Mouse (Mus musculus) hindlimb bud, embryonic 11.5 days (tissue): ENCODE data around the gene Col25a1.

Source experiments
- DNase-seq: peaks from one replicate; pipeline ENCODE4 v3.0.0-alpha.2; 2012; ENCODE audit warnings: low read depth, low spot score; ENCODE audit errors: extremely low spot score

The Col25a1 gene

DNA sequence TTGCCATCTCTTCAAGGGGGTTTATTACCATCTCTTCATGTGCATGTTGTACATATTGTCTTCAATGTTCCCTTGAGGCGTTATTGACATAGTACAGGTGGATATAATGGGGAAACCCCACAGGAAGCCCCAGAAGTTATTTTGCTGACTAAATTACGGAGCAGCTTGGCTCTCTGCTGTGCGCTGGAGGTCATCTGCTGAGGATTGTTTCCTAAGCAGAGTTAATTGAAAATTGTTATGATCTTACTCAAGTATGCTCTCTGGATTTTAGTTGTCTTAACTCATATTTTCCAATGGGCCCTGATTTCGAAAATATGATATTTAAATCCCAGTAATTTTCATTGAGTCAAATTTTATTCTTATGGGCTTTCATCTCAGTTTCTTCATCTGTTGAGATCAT lies 178.0 kb downstream of the Col25a1 start:
- no peak for DNase-seq

DNA sequence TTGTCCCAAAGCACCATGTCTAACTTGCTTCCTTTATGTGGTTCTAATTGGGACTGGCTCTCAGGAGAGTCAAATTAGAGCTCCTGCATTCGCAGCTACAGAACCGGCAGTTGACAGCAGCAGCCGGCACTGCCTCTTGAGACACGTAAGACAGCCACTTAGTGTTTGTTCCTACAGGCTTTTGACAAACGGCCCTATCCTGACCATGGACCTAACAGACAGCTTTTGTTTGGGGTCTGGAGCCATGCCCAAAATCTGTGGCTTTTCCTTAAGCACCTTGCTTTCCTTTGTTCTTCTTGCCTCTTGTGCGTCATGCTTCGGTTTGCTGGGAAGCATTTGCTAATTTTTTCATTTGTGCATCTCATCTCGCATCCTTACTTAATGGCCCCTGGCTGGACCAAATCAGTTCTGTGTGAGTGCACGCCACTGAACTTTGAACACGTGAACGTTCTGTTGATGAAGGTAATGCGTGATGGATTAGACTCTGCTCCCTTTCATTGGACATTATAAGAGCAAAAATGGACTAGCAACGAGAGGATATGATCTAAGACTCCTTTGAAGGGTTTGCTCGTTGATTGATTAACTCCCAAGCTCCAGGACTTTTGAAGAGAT lies 179.5 kb downstream of the Col25a1 start:
- DNase-seq, result no peak

- DNase-seq, result no peak
Observed at GRCm38 (mm10) chr3:130313246-130313645, 181.9 kb downstream of the Col25a1 start.

DNA sequence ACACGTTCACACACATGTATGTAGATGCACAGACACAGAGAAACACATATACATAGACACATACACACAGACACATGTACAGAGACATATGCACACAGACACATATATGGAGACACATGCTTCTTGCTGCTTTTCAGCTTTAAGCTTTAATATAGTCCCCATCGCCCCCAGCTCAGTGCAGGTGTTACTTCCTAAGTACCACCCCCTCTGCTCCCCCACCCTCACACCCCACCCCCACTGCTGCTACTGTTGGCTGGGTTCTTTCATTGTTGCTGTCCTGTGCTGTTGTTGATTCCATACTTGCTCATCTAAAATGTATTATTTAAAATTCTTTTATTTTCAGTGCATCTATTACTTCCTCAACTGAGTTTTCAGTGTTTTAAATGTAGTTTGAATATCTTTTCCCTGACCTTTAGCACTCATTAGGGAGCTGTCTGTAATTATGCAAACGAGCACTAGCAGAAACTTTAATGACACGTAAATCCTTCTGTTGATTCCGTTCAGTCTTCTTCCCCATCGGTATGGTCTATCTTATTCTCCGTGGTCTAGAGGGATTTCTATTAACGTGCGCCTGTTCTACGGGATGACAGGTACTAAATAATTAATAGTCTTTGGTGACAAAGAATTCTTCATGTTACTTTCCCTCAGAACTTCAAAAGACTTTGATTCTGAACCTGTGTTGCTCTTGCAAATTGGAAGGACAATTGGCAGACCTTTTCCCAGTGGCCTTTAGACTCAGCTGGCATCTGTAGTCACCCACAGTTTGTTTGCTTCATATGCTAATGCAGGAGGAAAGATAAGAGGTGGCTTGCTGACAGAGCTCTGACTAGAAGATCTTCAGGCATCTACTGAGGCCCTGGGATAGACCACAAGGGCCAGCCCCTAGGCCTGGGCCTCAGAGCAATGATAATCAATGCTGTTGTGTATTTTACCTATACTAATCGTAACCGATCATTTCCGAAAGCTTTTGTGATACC lies 196.0 kb downstream of the Col25a1 start:
- no peak for DNase-seq

DNA sequence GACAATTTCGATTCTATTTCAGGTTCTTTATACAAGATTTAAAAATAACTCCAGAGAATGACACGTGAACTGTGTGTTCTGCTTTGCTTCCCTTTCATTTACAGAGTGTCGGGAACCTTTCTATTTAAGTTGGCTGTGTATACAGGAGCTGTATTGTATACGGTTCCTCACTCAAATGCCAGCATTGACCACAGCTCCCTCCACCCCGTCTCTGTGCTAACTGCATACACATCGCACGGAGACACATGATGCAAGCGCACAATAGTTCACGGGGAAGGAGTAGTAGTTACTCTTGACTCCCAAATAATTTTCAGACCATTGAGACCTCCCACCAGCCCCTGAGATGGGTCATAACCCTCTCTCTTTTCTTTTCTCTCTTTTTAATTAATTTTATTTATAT lies 197.6 kb downstream of the Col25a1 start:
- DNase-seq, result no peak

DNA sequence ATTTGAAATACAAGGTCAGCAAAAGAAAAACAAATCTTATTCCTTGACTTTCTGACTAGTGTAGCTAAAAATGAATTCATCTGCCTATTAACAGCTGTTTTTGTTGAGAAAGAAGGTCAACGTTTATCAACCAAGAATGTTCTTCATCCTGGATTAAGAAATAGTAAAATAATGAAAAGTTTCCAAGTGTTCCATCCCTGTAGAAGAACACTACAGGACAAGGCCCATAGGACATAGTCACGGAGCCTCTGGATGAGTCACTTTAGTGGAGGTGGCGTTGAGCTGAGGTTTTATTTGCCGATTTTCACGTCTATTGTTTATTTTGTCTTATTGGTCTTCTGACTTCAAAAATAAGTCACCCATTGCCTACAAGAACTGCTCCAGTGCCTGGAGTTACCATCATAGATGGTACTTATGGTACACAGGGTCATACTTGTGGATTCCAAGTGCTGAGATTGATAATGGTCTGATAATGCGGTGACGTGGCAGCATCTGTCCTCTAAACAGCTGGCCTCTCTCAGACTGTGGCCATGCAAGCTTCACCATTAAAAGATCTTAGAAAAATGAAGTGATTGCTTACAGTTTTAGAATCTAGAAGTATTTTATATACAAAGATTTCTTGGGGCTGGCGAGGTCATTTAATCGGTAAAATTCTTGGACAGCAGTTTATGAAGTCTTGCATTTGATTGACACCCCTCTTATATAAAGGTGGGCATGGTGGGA lies 198.7 kb downstream of the Col25a1 start:
- DNase-seq, result no peak

DNA sequence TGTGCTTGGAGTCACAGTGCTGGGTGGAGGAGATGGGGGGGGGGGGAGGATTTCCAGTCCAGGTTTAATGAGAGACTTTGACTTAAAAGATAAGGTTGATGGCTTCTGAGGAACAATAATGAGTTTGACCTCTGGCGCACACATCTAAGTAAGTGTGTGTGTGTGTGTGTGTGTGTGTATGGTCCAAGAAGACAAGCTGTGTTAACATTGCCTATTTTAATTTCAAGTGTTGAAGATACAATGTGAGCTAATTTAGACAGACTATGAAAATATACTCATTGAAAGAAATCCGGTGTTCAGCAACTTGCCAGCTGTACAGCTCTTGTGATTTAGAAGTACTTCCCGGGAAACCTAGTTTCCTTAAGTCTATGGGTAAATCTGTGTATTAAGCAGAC lies 199.3 kb downstream of the Col25a1 start:
- no peak for DNase-seq

DNA sequence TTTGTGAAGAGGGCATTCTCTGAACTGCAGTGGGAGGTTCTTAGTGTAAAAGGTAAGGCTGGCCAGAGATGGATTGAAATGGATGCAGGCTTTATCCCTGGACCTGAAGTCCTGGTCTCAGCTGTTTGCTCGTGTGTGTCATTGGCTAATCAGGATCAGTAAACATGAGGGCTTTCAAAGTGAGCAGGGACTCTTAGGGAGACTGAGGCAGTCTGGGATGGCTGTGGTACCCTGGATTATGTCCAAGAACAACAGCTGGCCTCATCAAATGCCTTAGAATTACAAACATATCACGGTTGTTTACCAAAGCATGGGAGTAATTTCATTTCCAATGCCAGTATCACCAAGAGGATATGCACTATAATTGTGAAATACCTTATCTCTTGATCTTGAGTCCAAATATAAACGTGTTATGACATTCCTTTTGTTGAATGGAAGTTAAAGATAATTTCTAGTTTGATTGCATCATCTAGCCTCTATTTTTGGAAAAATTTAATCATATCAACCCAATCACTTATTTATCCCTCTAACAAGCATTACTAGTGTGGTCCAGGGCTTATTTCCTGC lies 201.1 kb downstream of the Col25a1 start:
- DNase-seq, result no peak

GRCm38 (mm10) chr3:130337857-130338256 lies 206.6 kb downstream of the Col25a1 start:
- DNase-seq, result no peak

DNA sequence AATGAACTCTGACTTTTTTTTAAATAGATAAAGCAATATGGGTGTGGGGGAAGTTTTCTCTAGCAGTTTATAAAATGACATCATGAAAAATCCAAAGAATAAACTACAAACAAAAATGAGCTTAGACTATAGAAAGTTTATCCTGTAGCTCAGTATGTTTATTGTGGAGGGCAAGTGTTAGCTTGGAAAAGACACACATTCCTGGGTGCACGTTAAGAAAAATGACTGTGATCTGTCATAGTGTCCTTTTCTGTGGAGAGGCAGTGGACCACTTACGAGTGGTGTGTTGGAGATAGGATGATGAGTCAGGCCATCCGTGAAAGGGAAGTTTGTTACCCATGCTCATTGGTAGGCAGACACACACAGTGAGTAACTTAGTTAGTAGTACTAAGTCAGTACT lies 207.1 kb downstream of the Col25a1 start:
- DNase-seq, result no peak

GRCm38 (mm10) chr3:130350161-130350560 lies 218.9 kb downstream of the Col25a1 start:
- no peak for DNase-seq

GRCm38 (mm10) chr3:130354399-130355039 lies 223.2 kb downstream of the Col25a1 start:
- DNase-seq, result no peak

DNA sequence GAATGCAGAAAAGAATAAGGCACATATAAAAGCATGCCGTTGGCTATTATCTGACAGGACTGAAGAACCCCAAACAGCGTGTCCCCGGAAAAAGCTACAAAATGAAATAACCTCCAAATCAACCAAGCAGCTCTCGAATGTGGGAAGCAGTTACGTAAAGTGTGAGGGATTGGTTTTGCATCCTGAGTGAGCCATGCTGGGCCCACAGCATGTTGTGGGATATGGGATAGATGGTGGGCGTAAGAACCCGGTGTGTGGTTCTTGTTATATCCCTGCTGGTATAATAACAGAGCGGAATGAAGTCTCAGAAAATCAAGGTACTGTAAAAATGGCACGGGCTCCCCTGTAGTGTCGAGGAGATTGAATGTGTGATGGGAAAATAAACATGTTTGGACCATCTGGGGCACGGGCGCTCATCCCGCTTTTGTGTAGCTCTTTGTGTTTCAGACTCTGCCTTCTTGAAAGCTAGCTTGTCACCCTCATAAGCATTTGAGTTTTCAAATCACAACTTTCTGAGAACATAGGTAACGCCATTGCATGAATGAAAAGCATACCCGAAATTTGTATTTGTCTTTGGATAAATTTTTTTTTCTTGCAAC lies 225.4 kb downstream of the Col25a1 start:
- no peak for DNase-seq

DNA sequence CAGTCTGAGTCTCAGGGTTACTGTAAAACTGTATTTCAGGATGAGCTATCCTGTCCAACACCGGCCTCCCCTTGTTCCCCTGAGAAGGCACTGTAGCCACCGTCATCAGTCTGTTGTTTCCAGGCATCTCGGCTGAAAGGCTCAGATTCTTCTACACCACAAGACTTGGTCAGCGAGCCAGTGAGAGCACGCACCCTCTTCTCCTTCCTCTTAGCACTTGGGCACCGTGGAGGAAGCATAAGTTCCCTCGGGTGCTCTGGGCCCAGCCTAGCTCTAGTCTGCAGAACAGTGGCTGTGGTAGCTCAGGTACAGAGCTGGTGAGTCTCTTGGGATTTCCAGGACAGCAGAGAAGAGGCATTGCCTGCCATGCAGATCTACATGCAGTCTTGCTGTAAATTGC lies 229.5 kb downstream of the Col25a1 start:
- no peak for DNase-seq

DNA sequence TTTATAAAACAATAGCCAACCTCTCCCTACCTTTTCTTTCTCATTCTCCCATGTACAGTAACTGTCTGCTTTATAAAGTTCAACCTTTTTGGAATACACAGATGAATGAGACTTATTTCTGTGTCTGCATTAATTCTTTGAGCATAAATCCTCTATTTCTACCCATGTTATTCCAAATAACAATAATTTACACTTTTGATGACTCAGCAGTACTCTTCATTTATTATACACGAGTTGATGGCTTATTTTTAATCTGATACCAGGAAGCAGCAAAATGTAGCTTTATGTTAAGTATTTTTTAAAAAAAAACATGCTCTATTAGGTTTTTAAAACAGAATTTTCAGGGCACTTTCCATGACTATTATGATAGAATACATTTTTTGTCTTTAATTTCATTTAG lies 230.6 kb downstream of the Col25a1 start:
- no peak for DNase-seq

- no peak for DNase-seq
Observed at GRCm38 (mm10) chr3:130362797-130363367, 231.6 kb downstream of the Col25a1 start.

DNA sequence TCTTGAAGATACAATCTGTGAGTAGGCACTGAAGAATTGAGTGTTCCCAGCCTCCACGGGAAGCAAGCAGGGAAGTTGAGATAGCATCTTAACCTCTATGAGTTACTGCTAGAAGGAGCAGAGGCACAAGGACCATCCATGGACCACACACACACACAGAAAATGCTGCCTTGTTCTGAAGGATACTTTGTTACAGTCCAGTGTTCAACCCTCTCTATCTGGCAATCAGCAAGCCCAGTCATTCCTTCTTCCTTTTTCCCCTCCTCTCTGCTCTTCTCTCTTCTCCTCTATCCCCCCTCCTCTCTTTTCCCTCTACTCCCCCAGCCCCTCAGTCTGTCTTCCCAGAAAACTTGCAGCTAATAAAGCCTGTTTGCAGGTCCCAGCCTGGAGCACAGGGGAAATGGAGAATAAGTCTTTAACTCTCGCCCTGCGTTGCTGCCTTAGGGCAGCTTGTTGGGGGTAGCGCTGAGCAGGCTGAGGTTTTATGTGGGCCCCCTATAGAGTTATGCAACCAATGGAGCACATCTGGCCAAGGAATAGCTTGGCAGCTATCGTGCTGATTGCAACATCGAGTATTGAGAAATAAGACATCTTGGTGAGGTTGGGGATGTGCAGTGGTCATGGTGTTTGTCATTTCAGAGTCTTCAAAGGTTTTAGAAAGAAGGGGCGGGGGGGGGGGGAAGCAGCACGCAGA lies 235.8 kb downstream of the Col25a1 start:
- no peak for DNase-seq

- no peak for DNase-seq
Observed at GRCm38 (mm10) chr3:130368352-130368751, 237.1 kb downstream of the Col25a1 start.

- DNase-seq, result no peak
Observed at GRCm38 (mm10) chr3:130369113-130369512, 237.8 kb downstream of the Col25a1 start.

DNA sequence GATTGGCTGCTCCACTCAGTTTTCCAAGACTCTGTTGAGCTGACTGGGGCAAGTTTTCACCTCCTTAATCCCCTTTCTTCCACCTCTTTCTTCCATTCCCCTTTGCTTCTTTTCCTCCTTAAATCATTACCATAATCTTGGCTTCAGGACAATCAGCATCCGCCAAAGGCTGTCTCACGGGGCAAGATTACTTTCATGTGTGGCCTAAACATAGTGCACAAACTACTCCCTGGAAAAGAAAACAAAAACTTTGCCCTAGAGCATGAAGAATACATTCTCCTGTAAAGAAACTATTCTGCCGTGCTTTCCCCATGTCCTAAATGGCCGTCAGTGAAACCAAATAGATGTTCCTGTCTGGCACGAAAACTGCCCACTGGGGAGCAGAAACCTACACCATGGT lies 238.9 kb downstream of the Col25a1 start:
- no peak for DNase-seq
